Mouse (Mus musculus) thymus, adult 2 months (tissue): ENCODE data around the gene Sox9. TPM values are rescaled to one million over a fixed set of nuclear protein-coding genes. Genes with fewer than 3 reads are reported as not detected.

Source experiments
- DNase-seq: peaks from one replicate; pipeline ENCODE4 v3.0.0; 2021
- H3K27ac ChIP-seq: fragments of 200-500 bp; 2 replicates; pipeline ENCODE4 v1.5.1; 2012; ENCODE audit warnings: low read length, control low read depth; ENCODE audit not compliant: control insufficient read depth, insufficient read depth
- H3K27me3 ChIP-seq: fragments of 200-500 bp; 2 replicates; pipeline ENCODE4 v1.6.1; 2012; ENCODE audit warnings: mild to moderate bottlenecking, low read length, moderate library complexity, mixed read lengths; ENCODE audit not compliant: control insufficient read depth, insufficient read depth
- H3K36me3 ChIP-seq: fragments of 200-500 bp; 2 replicates; pipeline ENCODE4 v1.6.1; 2012; ENCODE audit warnings: mild to moderate bottlenecking, low read length, moderate library complexity; ENCODE audit not compliant: control insufficient read depth, insufficient read depth
- H3K4me1 ChIP-seq: fragments of 200-500 bp; replicated peaks from 2 replicates; pipeline ENCODE4 v1.6.1; 2012; ENCODE audit warnings: low read length; ENCODE audit not compliant: control insufficient read depth, insufficient read depth
- H3K4me3 ChIP-seq: fragments of 200-500 bp; 2 replicates; pipeline ENCODE4 v1.5.1; 2012; ENCODE audit warnings: mild to moderate bottlenecking, low read length, control low read depth, moderate library complexity; ENCODE audit not compliant: control insufficient read depth, insufficient read depth
- CTCF ChIP-seq: fragments of 200-500 bp; IDR thresholded peaks from 2 replicates; pipeline ENCODE4 v1.5.1; 2012; ENCODE audit warnings: mild to moderate bottlenecking, control low read depth, low read length, moderate library complexity, borderline replicate concordance; ENCODE audit not compliant: control insufficient read depth, poor library complexity, insufficient read depth; ENCODE audit errors: extremely low read depth
- POLR2A ChIP-seq: fragments of 200-500 bp; IDR thresholded peaks from 2 replicates; pipeline ENCODE4 v1.6.1; 2012; ENCODE audit warnings: mild to moderate bottlenecking, low read length, control low read depth, moderate library complexity; ENCODE audit not compliant: control insufficient read depth, poor library complexity, insufficient read depth; ENCODE audit errors: extremely low read depth
- WGBS: fragments of 180-500 bp; shearing (Covaris S2); methylation state at CpG from one replicate; pipeline ENCODE4 v1.1.7; 2018; 5-methylcytosine and 5-hydroxymethylcytosine counted together
- polyA plus RNA-seq: library from polyadenylated mRNA; depleted of rRNA; stranded (reverse); fragments of >200 nt; gene quantifications from 2 replicates; pipeline ENCODE4 v1.2.3, GENCODE M21; 2012

The Sox9 gene
- polyA plus RNA-seq, 1 experiment = 7.1 TPM

- Histone ChIP-seq H3K27ac (no peak overlapping the region), H3K4me1 (no peaks in the 10 kb centered on the region), H3K27me3 (no peaks in the 10 kb centered on the region), H3K4me3 (no peak overlapping the region), H3K36me3 (no peaks in the 10 kb centered on the region)
- no peak for TF ChIP-seq CTCF
- no peak for TF ChIP-seq POLR2A
- DNase-seq = no peak
- 78% methylated on average over 14 of the region's 14 CpGs for WGBS
Observed at GRCm38 (mm10) chr11:112817829-112818650, 36.0 kb downstream of the Sox9 start.

- Histone ChIP-seq H3K27ac (no peak overlapping the region), H3K36me3 (no peaks in the 10 kb centered on the region), H3K4me1 (no peaks in the 10 kb centered on the region), H3K27me3 (no peaks in the 10 kb centered on the region), H3K4me3 (no peak overlapping the region)
- WGBS = 75% methylated on average over 7 of the region's 7 CpGs
- TF ChIP-seq CTCF = no peak
- TF ChIP-seq POLR2A = no peak
- no peak for DNase-seq
Observed at GRCm38 (mm10) chr11:112818651-112819270, 36.7 kb downstream of the Sox9 start.

- DNase-seq = no peak
- Histone ChIP-seq H3K27me3 (no peaks in the 10 kb centered on the region), H3K4me1 (no peaks in the 10 kb centered on the region), H3K36me3 (no peaks in the 10 kb centered on the region), H3K27ac (no peak overlapping the region), H3K4me3 (no peak overlapping the region)
- WGBS = 86% methylated on average over 2 of the region's 2 CpGs
- TF ChIP-seq CTCF (no peak), POLR2A (no peak)
Observed at GRCm38 (mm10) chr11:112821536-112821935, 39.5 kb downstream of the Sox9 start.

- Histone ChIP-seq H3K27me3 (no peaks in the 10 kb centered on the region), H3K27ac (no peak overlapping the region), H3K4me1 (no peaks in the 10 kb centered on the region), H3K36me3 (no peaks in the 10 kb centered on the region), H3K4me3 (no peak overlapping the region)
- TF ChIP-seq CTCF (no peak), POLR2A (no peak)
- 86% methylated on average over 3 of the region's 3 CpGs for WGBS
- DNase-seq = no peak
Observed at GRCm38 (mm10) chr11:112824146-112824545, 42.1 kb downstream of the Sox9 start.

- TF ChIP-seq CTCF (no peak), POLR2A (no peak)
- Histone ChIP-seq H3K4me1 (no peaks in the 10 kb centered on the region), H3K36me3 (no peaks in the 10 kb centered on the region), H3K27me3 (no peaks in the 10 kb centered on the region), H3K27ac (no peak overlapping the region), H3K4me3 (no peak overlapping the region)
- DNase-seq = no peak
- WGBS = 83% methylated on average over 6 of the region's 6 CpGs
Observed at GRCm38 (mm10) chr11:112826193-112827043, 44.4 kb downstream of the Sox9 start.

GRCm38 (mm10) chr11:112827044-112827347 is 45.0 kb downstream of the Sox9 start:
- Histone ChIP-seq H3K27ac (no peak overlapping the region), H3K4me3 (no peak overlapping the region), H3K36me3 (no peaks in the 10 kb centered on the region), H3K27me3 (no peaks in the 10 kb centered on the region), H3K4me1 (no peaks in the 10 kb centered on the region)
- 74% methylated on average over 6 of the region's 6 CpGs for WGBS
- no peak for DNase-seq
- TF ChIP-seq CTCF (no peak), POLR2A (no peak)
